Mouse (Mus musculus) midbrain, embryonic 10.5 days (tissue): ENCODE results near the gene Zbtb37. TPM values are rescaled to one million over a fixed set of nuclear protein-coding genes. Genes with fewer than 3 reads are reported as not detected.
"Not testable (repeated sequence)": the region's sequence is repeated elsewhere in the genome, so short reads cannot be mapped to it uniquely, and the experiment has no call there.

ENCODE experiments used
- DNase-seq: peaks from one replicate; pipeline ENCODE4 v3.0.0-alpha.2; 2017; ENCODE audit warnings: low spot score
- H3K27ac ChIP-seq: fragments of 300-500 bp; sonication (generic); replicated peaks from 2 replicates; pipeline ENCODE4 v1.5.1; 2016; ENCODE audit warnings: mild to moderate bottlenecking
- H3K27me3 ChIP-seq: fragments of 300-500 bp; sonication (generic); 2 replicates; pipeline ENCODE4 v1.6.1; 2016; ENCODE audit warnings: low read depth, mild to moderate bottlenecking; ENCODE audit not compliant: poor library complexity, severe bottlenecking
- H3K36me3 ChIP-seq: fragments of 300-500 bp; sonication (generic); 2 replicates; pipeline ENCODE4 v1.6.1; 2016; ENCODE audit warnings: mild to moderate bottlenecking, moderate library complexity
- H3K4me1 ChIP-seq: fragments of 300-500 bp; sonication (generic); 2 replicates; pipeline ENCODE4 v1.6.1; 2016
- H3K4me3 ChIP-seq: fragments of 300-500 bp; sonication (generic); 2 replicates; pipeline ENCODE4 v1.5.1; 2016; ENCODE audit warnings: mild to moderate bottlenecking, moderate library complexity
- H3K9me3 ChIP-seq: fragments of 300-500 bp; sonication (generic); replicated peaks from 2 replicates; pipeline ENCODE4 v1.6.1; 2016; ENCODE audit warnings: mild to moderate bottlenecking
- WGBS: fragments of 180-500 bp; shearing (Covaris S2); methylation state at CpG from one replicate; pipeline ENCODE4 v1.1.7; 2016; 5-methylcytosine and 5-hydroxymethylcytosine counted together
- polyA plus RNA-seq: library from polyadenylated mRNA; unstranded; fragments of >200 nt; fragmentation: Nextera tagmentation; extraction: Ambion mirVana; gene quantifications from 2 replicates; pipeline ENCODE4 v1.2.1, GENCODE M21; 2016

Gene Zbtb37
- polyA plus RNA-seq, 1 experiment from 2014 or later: 5.3 TPM

DNA sequence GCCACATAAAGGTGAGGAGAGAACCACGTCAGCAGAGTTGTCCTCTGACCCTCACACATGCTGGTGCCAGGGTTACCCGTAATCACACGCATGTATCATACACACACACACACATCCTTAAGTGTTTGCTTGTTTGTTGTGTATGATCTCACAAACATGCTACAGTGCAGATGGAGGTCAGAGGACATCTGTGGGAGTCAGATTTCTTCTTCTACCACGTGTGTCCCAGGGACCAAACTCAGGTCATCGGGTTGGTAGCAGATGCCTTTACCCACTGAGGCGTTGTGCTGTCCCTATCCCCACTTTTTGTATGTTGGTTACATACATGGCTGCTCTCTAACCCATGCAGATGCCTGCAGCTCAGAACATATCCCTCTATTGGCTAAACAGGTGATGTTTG is 49.2 kb downstream of the Zbtb37 start:
- Histone ChIP-seq H3K27me3 (no peaks in the 10 kb centered on the region), H3K4me1 (no peaks in the 10 kb centered on the region), H3K9me3 (no peaks in the 10 kb centered on the region), H3K36me3 (no peaks in the 10 kb centered on the region), H3K27ac (no peak overlapping the region), H3K4me3 (no peak overlapping the region)
- no peak for DNase-seq
- 90% methylated on average over 6 of the region's 6 CpGs for WGBS

DNA sequence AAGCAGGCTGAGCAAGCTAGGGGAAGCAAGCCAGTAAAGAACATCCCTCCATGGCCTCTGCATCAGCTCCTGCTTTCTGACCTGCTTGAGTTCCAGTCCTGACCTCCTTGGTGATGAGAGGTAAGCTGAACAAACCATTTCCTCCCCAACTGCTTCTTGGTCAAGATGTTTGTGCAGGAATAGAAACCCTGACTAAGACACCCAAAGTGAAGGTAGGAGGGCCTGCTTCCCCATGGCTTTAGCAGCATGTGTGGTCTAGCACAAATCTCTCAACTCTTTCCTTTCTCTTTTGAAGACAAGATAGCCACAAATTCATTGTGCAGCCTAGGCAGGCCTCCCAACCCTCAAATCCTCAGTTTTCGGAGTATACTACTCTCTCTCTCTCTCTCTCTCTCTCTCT is 49.9 kb downstream of the Zbtb37 start:
- H3K4me1 ChIP-seq, H3K36me3 ChIP-seq, H3K27ac ChIP-seq, DNase-seq, H3K27me3 ChIP-seq, H3K4me3 ChIP-seq, H3K9me3 ChIP-seq: not testable (repeated sequence)
- WGBS: 78% methylated on average over 1 of the region's 1 CpGs

DNA sequence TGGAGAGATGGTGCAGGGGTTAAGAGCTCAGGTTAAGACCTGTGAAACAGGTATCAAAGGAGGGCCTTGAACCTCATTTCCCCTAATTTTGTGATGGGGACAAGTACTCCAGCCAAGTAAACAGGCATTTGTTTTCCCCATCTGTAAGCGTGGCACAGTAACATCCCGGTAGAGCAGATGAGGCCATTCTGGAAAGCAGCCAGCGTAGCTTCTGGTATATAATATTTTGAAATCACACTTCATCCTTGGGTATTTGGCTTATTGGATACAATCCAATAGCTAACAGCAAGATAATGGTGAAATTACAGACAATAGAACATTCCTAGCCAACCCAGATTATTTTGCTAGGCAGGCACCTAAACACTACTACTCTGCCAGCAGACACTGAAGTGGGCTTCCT is 51.8 kb downstream of the Zbtb37 start:
- no peak for DNase-seq
- no peaks in the 10 kb centered on the region for H3K27me3 ChIP-seq
- no peak overlapping the region for H3K4me3 ChIP-seq
- no peaks in the 10 kb centered on the region for H3K9me3 ChIP-seq
- WGBS: 89% methylated on average over 3 of the region's 3 CpGs
- no peaks in the 10 kb centered on the region for H3K4me1 ChIP-seq
- H3K27ac ChIP-seq: no peak overlapping the region
- no peaks in the 10 kb centered on the region for H3K36me3 ChIP-seq

DNA sequence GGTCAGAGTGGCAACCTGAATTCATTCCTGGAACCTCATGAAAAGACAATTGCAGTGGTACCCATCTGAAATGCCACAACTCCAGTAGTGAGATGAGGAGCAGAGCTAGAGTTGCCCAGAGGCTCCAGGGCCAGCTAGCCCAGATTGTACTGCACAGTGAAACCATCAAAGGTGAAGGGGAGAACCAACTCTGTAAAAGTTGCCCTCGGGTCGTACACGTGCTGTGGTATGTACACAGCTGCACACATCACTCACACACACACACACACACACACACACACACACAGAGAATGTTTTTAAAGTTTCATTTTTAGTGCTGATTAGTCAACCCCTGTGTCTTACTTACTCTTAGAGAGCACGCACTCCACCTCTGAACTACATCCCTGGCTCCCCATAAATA is 53.3 kb downstream of the Zbtb37 start:
- Histone ChIP-seq H3K27ac (no peak overlapping the region), H3K4me3 (no peak overlapping the region), H3K9me3 (no peaks in the 10 kb centered on the region), H3K27me3 (no peaks in the 10 kb centered on the region), H3K36me3 (no peaks in the 10 kb centered on the region), H3K4me1 (no peaks in the 10 kb centered on the region)
- over 99% methylated on average over 4 of the region's 4 CpGs for WGBS
- DNase-seq: no peak

DNA sequence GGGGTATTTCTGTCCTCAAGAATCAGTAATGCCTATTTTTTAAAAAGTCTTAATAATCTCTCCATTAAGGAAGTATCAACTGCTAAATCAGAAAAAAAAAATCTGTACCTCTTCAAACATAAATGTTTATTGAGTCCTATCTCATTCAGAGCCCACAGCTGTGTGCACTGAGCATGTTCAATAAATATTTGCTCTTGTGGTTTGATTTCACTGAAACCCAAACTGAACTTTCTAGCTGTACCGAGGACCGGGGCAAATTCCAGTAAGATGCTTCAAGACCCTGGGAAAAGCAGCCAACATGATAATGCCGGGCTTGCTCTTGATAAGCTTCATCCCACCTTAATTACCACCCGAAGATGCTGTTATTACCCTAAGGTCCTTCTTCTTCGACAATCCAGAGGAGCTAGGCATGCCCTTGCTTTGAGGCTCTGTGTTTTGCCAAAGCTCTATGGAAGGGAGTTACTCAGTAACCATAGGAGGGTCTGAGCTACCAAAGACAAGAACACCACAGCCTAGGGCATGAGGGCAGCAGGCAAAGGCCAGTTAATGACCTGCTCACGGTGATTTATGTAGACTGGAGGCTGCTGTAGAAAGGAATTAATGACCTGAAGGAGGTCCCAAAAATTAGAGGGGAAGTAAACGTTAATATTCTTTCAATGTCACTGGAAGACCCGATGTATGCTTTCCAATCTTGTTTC is 54.0 kb downstream of the Zbtb37 start:
- Histone ChIP-seq H3K9me3 (no peaks in the 10 kb centered on the region), H3K4me3 (no peak overlapping the region), H3K4me1 (no peaks in the 10 kb centered on the region), H3K27me3 (no peaks in the 10 kb centered on the region), H3K27ac (no peak overlapping the region), H3K36me3 (no peaks in the 10 kb centered on the region)
- DNase-seq: no peak
- 89% methylated on average over 8 of the region's 8 CpGs for WGBS

DNA sequence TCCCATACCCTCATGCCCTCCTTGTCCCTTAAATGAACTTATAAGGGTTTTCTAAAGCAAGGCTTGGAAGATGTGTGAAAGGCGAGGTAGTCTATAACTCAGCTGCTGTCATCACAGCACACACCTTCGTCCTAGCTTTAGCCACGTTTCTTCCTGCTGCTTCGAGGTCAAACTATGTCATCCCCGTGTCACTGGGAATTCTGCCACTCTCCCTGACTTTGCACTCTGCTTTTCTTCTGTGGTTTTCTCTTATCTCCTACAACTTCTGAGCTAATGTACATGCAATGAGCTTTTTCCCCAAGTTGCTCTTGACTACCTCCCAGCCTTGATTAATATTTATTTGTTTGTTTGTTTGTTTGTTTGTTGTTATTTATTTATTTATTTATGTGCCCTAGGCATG is 54.6 kb downstream of the Zbtb37 start:
- Histone ChIP-seq H3K4me1 (no peaks in the 10 kb centered on the region), H3K27me3 (no peaks in the 10 kb centered on the region), H3K9me3 (no peaks in the 10 kb centered on the region), H3K27ac (no peak overlapping the region), H3K4me3 (no peak overlapping the region), H3K36me3 (peaks cover 3% of the 10 kb centered on the region; the same call in 1 of the 2 replicates)
- WGBS: 87% methylated on average over 5 of the region's 5 CpGs
- DNase-seq: no peak

DNA sequence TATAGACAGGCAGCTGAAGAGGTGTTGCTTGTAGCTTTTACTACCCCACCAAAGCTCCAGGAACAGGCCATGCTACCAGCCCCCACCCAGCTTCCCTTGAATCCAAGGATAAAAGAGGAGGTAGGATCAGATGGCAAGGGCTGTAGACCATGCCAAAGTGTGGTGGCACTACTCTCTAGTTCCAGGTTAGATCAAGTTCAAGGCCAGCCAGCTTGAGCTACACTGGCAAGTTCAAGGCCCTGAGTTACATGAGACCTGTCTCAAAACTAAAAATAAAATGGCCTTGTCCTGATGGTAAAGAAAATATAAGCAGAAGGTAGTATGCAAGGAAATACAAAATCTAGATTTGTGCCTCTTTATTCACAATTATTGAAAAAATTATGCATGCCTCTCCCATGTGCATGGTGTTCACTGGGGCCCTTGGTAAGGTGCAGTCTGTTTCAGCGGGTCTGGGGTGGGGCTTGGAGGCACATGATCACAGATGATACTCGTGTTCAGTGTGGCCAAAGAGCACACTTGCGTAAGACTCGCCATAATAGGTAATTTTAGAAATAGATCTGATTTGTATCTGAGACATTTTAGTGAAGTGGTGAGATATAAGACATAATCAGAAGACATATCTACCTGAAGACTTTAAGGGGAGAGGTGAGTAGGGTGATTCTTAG is 56.4 kb downstream of the Zbtb37 start, which contains the start of gene Serpinc1:
Serpinc1 (plus strand) TSS at position 515 of the 665 bp plus-strand sequence.
- Histone ChIP-seq H3K4me1 (no peaks in the 10 kb centered on the region), H3K27ac (no peak within 1 kb of the TSS), H3K4me3 (no peak within 1 kb of the TSS), H3K36me3 (peaks cover 3% of the 10 kb centered on the region; the same call in 1 of the 2 replicates), H3K27me3 (no peaks in the 10 kb centered on the region), H3K9me3 (no peaks in the 10 kb centered on the region)
- DNase-seq: no peak
- WGBS: 92% methylated on average over 4 of the region's 4 CpGs

DNA sequence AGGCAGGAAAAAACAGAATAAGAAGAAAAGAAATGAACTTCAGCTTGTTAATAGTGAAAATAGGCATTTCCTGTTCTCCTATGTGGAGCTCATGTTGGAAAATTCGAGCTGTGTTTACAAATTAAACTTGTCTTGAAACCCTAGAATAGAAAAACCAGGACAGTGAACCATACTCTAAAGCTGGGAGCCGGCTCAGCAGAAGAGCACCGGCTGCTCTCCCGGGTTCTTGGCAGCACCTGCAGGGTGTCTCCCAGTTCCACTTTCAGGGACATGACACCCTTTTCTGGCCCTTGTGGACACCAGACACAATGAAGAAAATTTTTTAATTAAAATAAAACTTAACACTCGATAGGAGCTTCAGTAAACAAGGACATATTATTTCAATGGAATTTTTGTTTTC is 66.0 kb downstream of the Zbtb37 start:
- 89% methylated on average over 5 of the region's 5 CpGs for WGBS
- Histone ChIP-seq H3K4me3 (no peak overlapping the region), H3K36me3 (peaks cover 76% of the 10 kb centered on the region), H3K4me1 (no peaks in the 10 kb centered on the region), H3K9me3 (no peaks in the 10 kb centered on the region), H3K27ac (no peak overlapping the region), H3K27me3 (no peaks in the 10 kb centered on the region)
- no peak for DNase-seq

DNA sequence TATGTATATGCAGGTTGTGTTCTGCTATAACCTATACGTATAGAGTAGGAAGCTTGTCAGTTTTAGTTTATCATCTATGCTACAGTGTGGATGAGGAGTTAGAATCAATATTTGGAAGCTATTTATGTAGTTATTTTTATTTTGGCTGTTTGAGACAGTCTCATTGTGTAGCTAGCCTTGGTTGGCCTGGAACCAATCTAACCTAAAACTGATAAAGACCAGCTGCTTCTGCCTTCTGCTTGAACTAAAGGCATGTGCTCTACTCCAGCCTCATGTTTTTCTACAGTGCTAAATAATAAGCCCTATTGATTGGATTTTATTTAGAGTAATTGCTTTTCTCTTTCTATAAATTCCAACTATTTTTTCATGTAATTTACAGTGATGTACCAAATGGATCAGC is 67.4 kb downstream of the Zbtb37 start:
- no peaks in the 10 kb centered on the region for H3K27me3 ChIP-seq
- 92% methylated on average over 1 of the region's 1 CpGs for WGBS
- H3K27ac ChIP-seq: no peak overlapping the region
- no peak overlapping the region for H3K4me3 ChIP-seq
- no peaks in the 10 kb centered on the region for H3K9me3 ChIP-seq
- no peaks in the 10 kb centered on the region for H3K4me1 ChIP-seq
- H3K36me3 ChIP-seq: peaks cover 88% of the 10 kb centered on the region
- no peak for DNase-seq

DNA sequence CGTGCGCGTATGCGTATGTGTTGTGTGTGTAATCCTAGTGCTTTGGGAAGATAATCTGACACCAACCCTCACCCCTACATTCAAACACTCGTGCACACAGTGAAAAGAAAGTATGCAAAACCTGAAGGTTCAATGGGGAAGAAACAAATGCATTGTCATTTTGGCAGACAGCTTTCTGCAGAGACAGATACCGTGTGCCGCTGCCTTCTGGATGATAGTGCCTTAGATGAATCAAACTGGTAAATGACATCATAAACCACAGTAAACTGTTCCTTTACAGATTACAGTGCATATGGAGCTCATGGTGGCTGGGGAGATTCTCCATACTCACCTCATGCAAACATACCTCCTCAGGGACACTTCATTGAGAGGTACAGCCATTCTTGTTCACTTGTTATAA is 71.5 kb downstream of the Zbtb37 start:
- no peaks in the 10 kb centered on the region for H3K27me3 ChIP-seq
- H3K4me3 ChIP-seq: no peak overlapping the region
- no peak overlapping the region for H3K27ac ChIP-seq
- no peaks in the 10 kb centered on the region for H3K4me1 ChIP-seq
- no peaks in the 10 kb centered on the region for H3K9me3 ChIP-seq
- 94% methylated on average over 7 of the region's 7 CpGs for WGBS
- H3K36me3 ChIP-seq: peaks cover 99% of the 10 kb centered on the region
- DNase-seq: no peak

Other genes starting within 250 kb of the Zbtb37 start
- gene Rabgap1l, start 241.6 kb downstream of the Zbtb37 start, polyA plus RNA-seq: 6.8 and 9.5 TPM in 2 replicates
- gene Rc3h1, start 128.4 kb downstream of the Zbtb37 start, polyA plus RNA-seq: 6.9 and 7.5 TPM in 2 replicates
- 2.0 and 2.3 TPM in 2 replicates for gene Serpinc1, start 56.3 kb downstream of the Zbtb37 start, polyA plus RNA-seq
- gene Dars2, start 35.8 kb upstream of the Zbtb37 start, polyA plus RNA-seq: 62.5 and 72.3 TPM in 2 replicates
- gene Cenpl, start 35.9 kb upstream of the Zbtb37 start, polyA plus RNA-seq: 40.3 and 40.6 TPM in 2 replicates
- 15.1 and 18.4 TPM in 2 replicates for gene Klhl20, start 96.7 kb upstream of the Zbtb37 start, polyA plus RNA-seq
- 5.2 and 5.7 TPM in 2 replicates for gene Ankrd45, start 107.8 kb upstream of the Zbtb37 start, polyA plus RNA-seq
- 0.16 and 0.22 TPM in 2 replicates for gene Tex50, start 124.5 kb upstream of the Zbtb37 start, polyA plus RNA-seq
- 419 and 505 TPM in 2 replicates for gene Prdx6, start 216.4 kb upstream of the Zbtb37 start, polyA plus RNA-seq